Mouse (Mus musculus): Measurements from ENCODE around the gene Atg14.

Atg14 gene

GRCm38 (mm10) chr14:47525861-47526260 is 44.6 kb downstream of the Atg14 start:
- TF ChIP-seq GATA4 (IDR thresholded peaks at IDR 0.05; ENCODE audit: insufficient replicate concordance, low read length) = no peak

- no peak for TF ChIP-seq GATA4 (IDR thresholded peaks at IDR 0.05; ENCODE audit: insufficient replicate concordance, low read length)
These were observed 45.1 kb downstream of the Atg14 start for GRCm38 (mm10) chr14:47525374-47525773.

GRCm38 (mm10) chr14:47522301-47522700 is 48.1 kb downstream of the Atg14 start:
- TF ChIP-seq GATA4 (IDR thresholded peaks at IDR 0.05; ENCODE audit: insufficient replicate concordance, low read length) = 0 out of 2 replicates have a peak, but pooled peaks have one; percentile 49

GRCm38 (mm10) chr14:47521609-47522008 is 48.8 kb downstream of the Atg14 start:
- no peak for TF ChIP-seq GATA4 (IDR thresholded peaks at IDR 0.05; ENCODE audit: insufficient replicate concordance, low read length)

GRCm38 (mm10) chr14:47520751-47521449 is 49.5 kb downstream of the Atg14 start:
- no peak for TF ChIP-seq GATA4 (IDR thresholded peaks at IDR 0.05; ENCODE audit: insufficient replicate concordance, low read length)

- TF ChIP-seq GATA4 (IDR thresholded peaks at IDR 0.05; ENCODE audit: insufficient replicate concordance, low read length) = no peak
These were observed 51.8 kb downstream of the Atg14 start for GRCm38 (mm10) chr14:47518619-47519018.

GRCm38 (mm10) chr14:47516755-47517154 is 53.7 kb downstream of the Atg14 start:
- TF ChIP-seq GATA4 (IDR thresholded peaks at IDR 0.05; ENCODE audit: insufficient replicate concordance, low read length) = no peak

GRCm38 (mm10) chr14:47515636-47516035 is 54.8 kb downstream of the Atg14 start:
- no peak for TF ChIP-seq GATA4 (IDR thresholded peaks at IDR 0.05; ENCODE audit: insufficient replicate concordance, low read length)

GRCm38 (mm10) chr14:47514816-47515453 is 55.5 kb downstream of the Atg14 start:
- TF ChIP-seq GATA4 (IDR thresholded peaks at IDR 0.05; ENCODE audit: insufficient replicate concordance, low read length) = no peak

GRCm38 (mm10) chr14:47513606-47514005 is 56.8 kb downstream of the Atg14 start:
- TF ChIP-seq GATA4 (IDR thresholded peaks at IDR 0.05; ENCODE audit: insufficient replicate concordance, low read length) = no peak

- no peak for TF ChIP-seq GATA4 (IDR thresholded peaks at IDR 0.05; ENCODE audit: insufficient replicate concordance, low read length)
These were observed 60.2 kb downstream of the Atg14 start for GRCm38 (mm10) chr14:47510244-47510643.

- no peak for TF ChIP-seq GATA4 (IDR thresholded peaks at IDR 0.05; ENCODE audit: insufficient replicate concordance, low read length)
These were observed 62.4 kb downstream of the Atg14 start for GRCm38 (mm10) chr14:47508035-47508434.

GRCm38 (mm10) chr14:47506676-47507075 is 63.8 kb downstream of the Atg14 start:
- no peak for TF ChIP-seq GATA4 (IDR thresholded peaks at IDR 0.05; ENCODE audit: insufficient replicate concordance, low read length)

- no peak for TF ChIP-seq GATA4 (IDR thresholded peaks at IDR 0.05; ENCODE audit: insufficient replicate concordance, low read length)
These were observed 66.4 kb downstream of the Atg14 start for GRCm38 (mm10) chr14:47504036-47504435.

GRCm38 (mm10) chr14:47498632-47499031 is 71.8 kb downstream of the Atg14 start:
- no peak for TF ChIP-seq GATA4 (IDR thresholded peaks at IDR 0.05; ENCODE audit: insufficient replicate concordance, low read length)

GRCm38 (mm10) chr14:47497166-47497565 is 73.3 kb downstream of the Atg14 start:
- no peak for TF ChIP-seq GATA4 (IDR thresholded peaks at IDR 0.05; ENCODE audit: insufficient replicate concordance, low read length)

GRCm38 (mm10) chr14:47495951-47496350 is 74.5 kb downstream of the Atg14 start:
- TF ChIP-seq GATA4 (IDR thresholded peaks at IDR 0.05; ENCODE audit: insufficient replicate concordance, low read length) = no peak
